Mouse (Mus musculus) spleen, postnatal 0 days (tissue): ENCODE measurements around the gene Arhgef1. TPM values are rescaled to one million over a fixed set of nuclear protein-coding genes. Genes with fewer than 3 reads are reported as not detected.

Experiments used
- polyA plus RNA-seq: library from polyadenylated mRNA; unstranded; fragments of >200 nt; fragmentation: Nextera tagmentation; extraction: Ambion mirVana; gene quantifications from 2 replicates; pipeline ENCODE4 v1.2.1, GENCODE M21; 2015

Arhgef1 gene
- 95.4 and 107 TPM in 2 replicates for polyA plus RNA-seq

DNA sequence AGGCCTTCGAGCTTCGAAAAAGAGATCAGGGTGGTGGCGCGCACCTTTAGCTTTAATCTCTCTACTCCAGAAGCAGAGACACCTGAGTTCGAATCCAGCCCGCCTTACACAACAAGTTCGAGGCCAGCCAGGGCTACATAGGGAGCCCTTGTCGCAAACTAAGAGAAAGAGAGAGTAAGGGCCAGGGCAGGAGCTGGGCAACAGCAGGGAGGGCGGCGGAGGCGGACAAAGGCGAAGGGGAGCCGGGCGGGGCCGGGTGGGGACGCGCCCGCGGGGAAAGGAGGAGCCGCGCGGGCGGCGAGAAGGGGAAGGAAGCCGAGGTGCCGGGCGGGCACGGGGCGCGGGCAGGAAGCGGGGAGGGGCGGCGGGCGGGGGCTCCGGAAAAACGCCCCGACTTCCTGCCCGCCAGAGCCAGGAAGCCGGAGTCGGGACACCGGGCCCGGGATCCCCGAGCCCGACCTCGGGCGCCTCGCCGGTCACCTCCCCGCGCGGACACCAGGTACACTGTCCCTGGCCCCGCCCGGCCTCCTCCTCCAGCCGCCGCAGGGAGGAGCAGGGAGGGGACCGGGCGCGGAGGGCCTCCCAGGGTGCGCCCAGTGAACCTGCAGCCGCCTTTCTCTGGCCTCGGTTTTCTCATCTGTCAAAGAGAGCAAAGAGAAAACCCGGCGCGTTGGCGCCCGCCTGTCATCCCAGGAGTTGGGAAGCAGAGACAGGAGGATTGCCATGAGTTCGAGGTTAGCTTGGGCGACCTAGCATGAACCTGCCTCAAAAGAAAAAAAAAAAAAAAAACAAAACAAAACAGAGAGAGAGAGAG lies at the start of gene Arhgef1:
TSS of gene Arhgef1 (plus strand) at position 283 of the 814 bp plus-strand sequence.

DNA sequence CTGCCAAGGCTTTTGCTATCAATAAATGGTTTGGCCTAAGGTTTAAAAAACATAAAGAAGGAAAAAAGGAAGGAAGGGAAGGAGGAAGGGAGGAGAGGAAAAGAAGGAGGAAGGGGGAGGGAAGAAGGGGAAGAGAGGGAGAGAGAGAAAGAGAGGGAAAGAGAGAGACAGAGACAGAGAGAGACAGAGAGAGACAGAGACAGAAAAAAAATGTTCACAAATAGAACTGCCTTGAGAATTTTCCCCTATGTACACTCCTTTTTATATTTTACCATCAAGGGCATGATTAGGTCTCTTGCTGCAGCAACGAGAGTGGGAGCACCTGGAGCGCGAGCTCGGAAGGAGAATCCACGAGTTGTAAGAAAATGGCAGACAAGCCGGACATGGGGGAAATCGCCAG lies 40.8 kb upstream of the Arhgef1 start, which contains the start of gene Gm9844:
TSS of gene Gm9844 (plus strand) at position 301 of the 400 bp plus-strand sequence.

DNA sequence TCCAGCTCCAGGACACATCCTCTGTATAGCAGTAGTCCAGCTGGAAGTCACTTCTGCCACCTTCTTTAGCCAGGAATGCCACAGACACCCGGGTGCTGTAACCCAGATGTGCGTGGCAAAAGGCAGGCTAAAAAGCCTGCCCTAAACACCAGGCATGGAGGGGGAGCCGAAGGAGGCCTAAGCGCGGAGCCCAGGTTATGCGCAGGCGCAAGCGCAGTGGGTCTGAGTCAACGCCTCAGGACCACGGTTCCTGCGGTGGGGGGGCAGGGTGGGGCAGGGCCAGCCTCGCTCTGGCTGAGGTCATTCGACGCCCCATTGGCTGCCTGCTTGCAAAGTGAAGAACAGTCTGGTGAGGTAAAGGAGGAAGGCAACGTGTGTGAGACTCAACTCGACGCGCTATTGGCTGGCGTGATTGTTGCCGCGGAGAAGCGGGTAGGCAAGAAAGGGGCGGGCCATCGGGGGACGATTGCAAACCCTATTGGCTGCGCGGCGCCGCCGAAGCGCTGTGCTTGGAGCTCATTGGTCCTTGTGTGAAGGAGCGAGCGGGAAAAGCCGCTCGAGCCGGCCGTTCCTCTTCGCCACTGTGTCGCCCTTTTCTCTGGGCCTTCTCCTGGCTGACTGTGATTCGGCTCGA lies 33.1 kb upstream of the Arhgef1 start, which contains the start of the genes Lypd4 and Dmrtc2:
TSS of gene Lypd4 (minus strand) at position 410 of the 634 bp plus-strand sequence.
TSS of gene Dmrtc2 (plus strand) at position 526 of the 634 bp plus-strand sequence.

DNA sequence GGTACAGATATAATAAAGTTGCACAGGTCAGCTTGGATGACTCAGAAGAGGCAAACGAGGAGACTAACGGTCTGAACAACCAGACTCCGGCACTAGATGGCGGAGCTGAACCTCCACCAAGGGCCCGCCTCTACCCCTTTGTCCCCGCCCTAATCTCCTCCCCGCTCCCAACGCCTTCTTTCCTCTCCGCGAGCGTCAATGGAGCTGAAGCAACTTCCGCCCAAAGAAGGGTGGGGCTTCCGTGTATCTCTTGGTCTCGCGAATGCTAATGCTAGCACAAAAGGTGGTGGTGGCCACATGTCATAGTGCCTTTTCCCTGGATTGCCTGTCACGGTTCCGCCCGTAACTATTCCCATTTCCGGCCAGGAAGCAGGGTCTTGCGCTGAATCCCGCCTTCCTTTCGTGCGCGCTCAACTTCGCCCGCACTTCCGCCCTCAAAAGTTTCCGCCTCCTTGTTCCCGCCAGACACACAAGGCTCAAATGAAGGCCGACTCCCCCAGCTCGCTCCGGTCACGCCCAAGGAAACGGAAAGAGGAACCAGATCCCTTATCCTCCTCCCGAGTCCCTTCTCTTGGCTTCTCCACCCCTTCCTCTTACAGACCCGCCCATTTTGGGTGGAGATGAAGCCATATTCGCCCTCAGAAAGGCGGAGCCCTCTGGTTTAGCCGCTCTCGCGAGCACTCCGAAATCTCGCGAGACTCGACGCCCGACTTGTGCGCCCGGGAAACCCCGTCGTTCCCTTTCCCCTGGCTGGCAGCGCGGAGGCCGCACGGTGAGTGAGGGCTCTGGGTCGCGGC lies 18.6 kb upstream of the Arhgef1 start, which contains the start of gene Rps19:
TSS of gene Rps19 (plus strand) at position 476 of the 797 bp plus-strand sequence.

DNA sequence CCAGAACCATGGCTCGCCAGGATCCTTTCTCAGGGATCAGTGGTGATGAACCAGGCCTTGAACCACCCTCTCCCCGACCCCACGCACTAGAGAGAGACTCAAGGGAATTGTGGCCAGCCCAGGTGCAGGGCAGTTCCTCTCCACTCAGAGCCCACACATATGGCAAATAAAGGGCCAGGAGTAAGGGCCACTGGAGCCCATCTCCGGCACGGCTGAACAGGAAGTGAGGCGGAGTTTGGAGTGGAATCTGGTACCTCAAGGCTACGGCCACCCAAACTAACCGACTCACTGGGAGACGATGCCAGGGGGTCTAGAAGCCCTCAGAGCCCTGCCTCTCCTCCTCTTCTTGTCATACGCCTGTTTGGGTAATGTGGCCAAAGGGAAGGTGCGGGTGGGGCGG lies 5.5 kb upstream of the Arhgef1 start, which contains the start of gene Cd79a:
TSS of gene Cd79a (plus strand) at position 158 of the 400 bp plus-strand sequence.

DNA sequence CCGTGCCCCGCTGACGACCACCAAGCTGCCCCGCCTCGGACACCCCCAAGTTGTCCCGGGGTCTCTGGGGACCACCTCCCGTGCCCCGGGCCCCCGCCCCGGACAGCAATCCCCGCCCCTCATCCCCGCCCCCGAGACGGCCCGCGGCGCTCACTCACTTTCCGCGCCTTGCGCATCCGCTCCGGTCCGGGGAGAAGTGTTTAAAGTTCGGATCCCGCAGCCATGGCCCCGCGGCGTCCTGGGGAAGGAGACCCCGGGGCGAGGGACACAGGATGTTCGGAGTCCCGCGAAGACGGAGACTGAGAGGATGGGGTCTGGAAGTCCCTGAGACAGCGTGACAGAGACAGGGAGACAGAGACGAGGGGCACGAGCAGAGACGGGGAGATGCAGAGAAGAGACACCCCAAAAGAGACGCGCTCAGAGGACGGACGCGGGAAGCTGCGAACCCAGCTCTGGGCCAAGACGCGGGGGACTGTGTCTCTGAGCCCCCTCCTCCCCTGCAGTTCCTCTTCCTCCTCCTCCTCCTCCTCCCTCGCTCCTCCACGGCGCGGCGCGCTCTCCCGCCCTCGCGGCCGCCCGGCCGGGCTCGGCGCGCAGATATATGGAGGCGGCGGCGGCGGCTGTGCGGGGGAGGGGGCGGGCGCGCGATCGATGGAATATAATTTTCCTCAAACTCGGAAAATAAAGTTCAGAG lies 41.7 kb downstream of the Arhgef1 start, which contains the start of gene Gm4881:
TSS of gene Gm4881 (minus strand) at position 238 of the 694 bp plus-strand sequence.

DNA sequence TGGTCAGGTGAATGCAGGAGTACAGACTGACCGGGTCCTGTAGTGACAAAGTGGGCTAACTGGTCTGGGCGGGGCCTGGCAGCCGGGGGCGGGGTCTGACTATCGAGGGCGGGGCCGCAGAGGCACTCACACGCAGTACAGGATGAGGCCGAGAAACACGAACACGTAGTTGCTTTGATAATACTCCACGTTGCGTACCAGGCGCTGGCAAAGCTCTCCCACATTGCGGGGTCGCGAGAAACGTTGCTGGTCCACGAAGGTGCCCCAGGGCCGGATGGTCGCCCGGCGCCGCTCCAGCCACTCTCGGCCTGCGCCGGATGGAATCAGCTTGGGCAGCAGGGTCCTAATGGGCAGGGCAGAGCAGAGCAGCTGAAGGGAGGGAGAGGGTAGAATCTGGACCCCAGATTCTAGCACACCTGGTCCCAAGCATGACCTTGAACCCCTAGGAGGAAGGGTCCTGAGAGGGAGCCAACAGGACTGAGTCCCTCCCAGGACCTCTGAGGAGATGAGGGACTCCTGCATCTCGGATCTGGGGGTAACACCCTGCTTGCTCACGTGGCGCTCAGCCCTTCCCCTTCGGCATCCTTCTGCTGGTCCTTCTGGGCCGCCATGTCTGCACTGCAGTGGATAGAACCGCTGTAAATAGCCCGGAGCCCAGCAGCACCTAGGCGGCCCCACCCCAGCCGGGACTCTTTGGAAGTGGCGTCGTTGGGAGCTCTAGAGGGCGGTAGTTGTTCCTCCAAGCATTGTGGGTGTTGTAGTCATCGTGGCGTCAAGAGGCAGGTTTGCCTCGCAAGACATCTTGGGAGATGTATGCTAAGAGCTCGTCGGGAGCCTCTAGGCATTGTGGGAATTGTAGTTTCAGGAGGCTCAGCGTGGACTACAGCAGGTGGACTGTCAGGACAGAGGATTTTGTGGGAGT lies 69.5 kb downstream of the Arhgef1 start, which contains the start of gene Rabac1:
TSS of gene Rabac1 (minus strand) at position 783 of the 922 bp plus-strand sequence.

Other genes starting within 250 kb of the Arhgef1 start
- gene Tex101, start 226.2 kb upstream of the Arhgef1 start, polyA plus RNA-seq = not detected in 2 replicates
- not detected in 2 replicates for gene BC049730, start 193.7 kb upstream of the Arhgef1 start, polyA plus RNA-seq
- gene Gm4763, start 176.0 kb upstream of the Arhgef1 start, polyA plus RNA-seq = not detected in 2 replicates
- 23.7 and 40.3 TPM in 2 replicates for gene Cd177, start 142.6 kb upstream of the Arhgef1 start, polyA plus RNA-seq
- 12.4 and 21.1 TPM in 2 replicates for gene Ceacam10, start 125.7 kb upstream of the Arhgef1 start, polyA plus RNA-seq
- gene Gm9844, start 40.7 kb upstream of the Arhgef1 start, polyA plus RNA-seq = 5.9 and 6.7 TPM in 2 replicates
- gene Lypd4, start 33.0 kb upstream of the Arhgef1 start, polyA plus RNA-seq = not detected in 2 replicates
- not detected in 2 replicates for gene Dmrtc2, start 32.9 kb upstream of the Arhgef1 start, polyA plus RNA-seq
- 2,329 and 2,383 TPM in 2 replicates for gene Rps19, start 18.5 kb upstream of the Arhgef1 start, polyA plus RNA-seq
- gene Cd79a, start 5.5 kb upstream of the Arhgef1 start, polyA plus RNA-seq = 41.4 and 57.4 TPM in 2 replicates
- gene Gm4881, start 41.6 kb downstream of the Arhgef1 start, polyA plus RNA-seq = not detected in 2 replicates
- 128 and 155 TPM in 2 replicates for gene Rabac1, start 69.8 kb downstream of the Arhgef1 start, polyA plus RNA-seq
- gene Atp1a3, start 103.0 kb downstream of the Arhgef1 start, polyA plus RNA-seq = 3.6 and 5.3 TPM in 2 replicates
- 1.8 and 2.3 TPM in 2 replicates for gene Grik5, start 169.4 kb downstream of the Arhgef1 start, polyA plus RNA-seq
- gene Zfp574, start 169.7 kb downstream of the Arhgef1 start, polyA plus RNA-seq = 11.1 and 11.5 TPM in 2 replicates